Mouse (Mus musculus): ENCODE results near the gene Flywch1. TPM values are rescaled to one million over a fixed set of nuclear protein-coding genes. Genes with fewer than 3 reads are reported as not detected.

The Flywch1 gene
- polyA plus RNA-seq, 1 experiment from 2014 or later: 231 TPM

DNA sequence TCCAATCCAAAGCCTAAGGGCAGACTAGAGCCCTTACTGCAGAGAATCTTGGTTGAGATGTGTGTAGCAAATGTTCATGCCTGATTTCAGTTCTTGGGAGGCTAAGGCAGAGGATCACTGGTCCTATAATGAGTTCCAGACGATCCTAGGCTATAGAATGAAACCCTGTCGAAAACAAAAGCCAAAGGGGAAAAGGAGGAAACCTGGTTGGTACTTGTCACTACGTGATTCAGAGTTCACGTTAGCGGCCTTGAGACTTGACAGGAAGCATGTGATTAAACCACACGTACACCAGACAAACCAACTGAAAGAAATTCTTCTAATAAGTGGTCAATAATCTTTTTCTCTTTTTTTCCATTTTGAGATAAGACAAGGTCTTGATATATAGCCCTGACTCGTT lies 25.9 kb upstream of the Flywch1 start:
- no peak for ATAC-seq (ENCODE audit: low read depth)
- WGBS: 88% methylated on average over 7 of the region's 7 CpGs
- Histone ChIP-seq H3K27ac (replicated peaks) (no peak overlapping the region), H3K9me3 (no peaks in the 10 kb centered on the region), H3K4me2 (no peak overlapping the region), H3K36me3 (peaks cover 25% of the 10 kb centered on the region; the same call in 1 of the 2 replicates), H3K27me3 (no peaks in the 10 kb centered on the region), H3K4me1 (replicated peaks) (peaks cover 7% of the 10 kb centered on the region), H3K9ac (no peak overlapping the region), H3K4me3 (no peak overlapping the region)

DNA sequence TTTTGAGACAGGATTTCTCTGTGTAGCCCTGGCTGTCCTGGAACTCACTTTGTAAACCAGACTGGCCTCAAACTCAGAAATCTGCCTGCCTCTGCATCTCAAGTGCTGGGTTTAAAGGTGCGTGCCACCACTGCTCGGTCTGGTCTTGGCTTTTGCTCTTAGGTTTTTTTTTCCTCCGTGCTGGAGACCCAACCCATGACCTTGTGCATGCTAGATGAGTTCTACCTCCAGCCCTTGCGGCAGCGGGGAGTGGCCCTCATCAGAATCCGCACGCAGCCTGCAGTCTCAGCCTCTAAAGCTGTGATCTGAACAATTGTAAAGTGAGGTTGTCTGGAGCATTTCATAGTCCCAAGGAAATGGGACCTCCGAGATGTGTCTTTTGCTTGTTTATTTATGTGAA lies 23.9 kb upstream of the Flywch1 start:
- Histone ChIP-seq H3K27ac (replicated peaks) (no peak overlapping the region), H3K4me2 (no peak overlapping the region), H3K9me3 (no peaks in the 10 kb centered on the region), H3K27me3 (no peaks in the 10 kb centered on the region), H3K4me1 (replicated peaks) (peaks cover 24% of the 10 kb centered on the region), H3K9ac (no peak overlapping the region), H3K4me3 (no peak overlapping the region), H3K36me3 (peaks cover 25% of the 10 kb centered on the region; the same call in 1 of the 2 replicates)
- 95% methylated on average over 8 of the region's 8 CpGs for WGBS
- ATAC-seq (ENCODE audit: low read depth): no peak

DNA sequence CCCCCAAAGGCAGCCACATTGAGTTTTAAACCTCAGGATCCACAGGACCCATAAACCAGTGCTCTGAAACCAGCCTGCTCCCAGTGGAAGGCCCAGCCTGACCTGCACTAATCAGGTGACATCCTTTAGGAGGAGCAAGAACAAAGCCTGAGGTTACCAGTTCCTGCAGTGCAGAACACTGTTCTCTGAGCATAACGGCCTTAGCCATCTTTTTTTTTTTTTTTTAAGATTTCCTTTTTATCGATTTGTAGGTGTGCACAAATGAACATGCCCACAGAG lies 19.6 kb upstream of the Flywch1 start:
- WGBS: 45% methylated on average over 2 of the region's 2 CpGs

DNA sequence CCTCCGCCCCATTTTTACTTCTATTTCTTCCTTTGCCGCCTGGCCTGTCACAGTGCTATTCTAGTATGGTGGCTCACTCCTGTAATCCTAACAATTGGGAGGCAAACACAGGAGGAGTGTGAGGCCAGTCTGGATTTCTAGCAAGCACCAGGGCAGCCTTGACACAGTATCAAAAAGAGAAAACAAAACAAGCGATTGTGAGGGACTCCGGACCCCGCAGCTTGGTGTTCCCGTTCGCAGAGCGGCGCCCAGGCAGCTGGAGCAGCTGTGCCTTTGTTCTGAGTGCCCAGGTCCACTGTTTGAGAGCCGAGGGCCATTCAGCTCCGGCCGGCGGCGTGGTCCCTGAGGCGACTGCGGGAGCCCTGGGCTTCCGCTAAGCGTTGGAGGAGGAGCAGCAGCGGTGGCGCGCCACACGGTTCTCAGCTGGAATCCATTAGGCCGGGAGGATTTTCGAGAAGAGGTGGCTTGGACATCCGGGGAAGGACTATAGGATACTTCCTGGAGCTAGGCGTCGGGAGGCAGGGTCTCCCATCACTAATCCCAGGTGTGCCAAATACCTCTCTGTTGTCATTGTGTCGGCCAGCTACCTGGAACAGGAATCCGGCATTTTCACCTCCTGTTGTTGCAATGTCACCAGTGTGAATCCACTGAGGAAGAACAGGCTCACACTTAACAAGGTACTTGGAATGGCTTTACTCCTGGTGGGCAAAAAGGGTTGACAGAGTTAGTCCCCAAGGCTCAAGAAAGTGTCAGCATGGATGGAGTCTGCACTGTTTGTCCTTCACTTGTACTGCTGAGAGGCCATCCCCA lies 19.1 kb upstream of the Flywch1 start, which contains the start of gene Srrm2:
TSS of gene Srrm2 (plus strand) at position 264 of the 810 bp plus-strand sequence.
- Histone ChIP-seq H3K4me1 (replicated peaks) (peaks cover 42% of the 10 kb centered on the region), H3K36me3 (0 out of 2 replicates have a peak, but pooled peaks cover 10% of the 10 kb centered on the region), H3K9ac (peak within 1 kb of the TSS; percentile 89), H3K4me2 (peak within 1 kb of the TSS; percentile 76), H3K4me3 (peak within 1 kb of the TSS; percentile 47), H3K27ac (replicated peaks) (peak within 1 kb of the TSS; percentile 97), H3K27me3 (no peaks in the 10 kb centered on the region), H3K9me3 (no peaks in the 10 kb centered on the region)
- ATAC-seq (ENCODE audit: low read depth): peak; percentile 30
- WGBS: 3% methylated on average over 29 of the region's 29 CpGs

More for the DNA sequence above, 19.6 kb upstream of the Flywch1 start:
- peak overlapping the region; percentile 97 for H3K27ac ChIP-seq (replicated peaks)
- ATAC-seq (ENCODE audit: low read depth): peak; percentile 15; the same call in 1 of the 2 replicates
- 0 out of 2 replicates have a peak, but pooled peaks cover 10% of the 10 kb centered on the region for H3K36me3 ChIP-seq
- H3K9me3 ChIP-seq: no peaks in the 10 kb centered on the region
- H3K9ac ChIP-seq: peak overlapping the region; percentile 89
- H3K27me3 ChIP-seq: no peaks in the 10 kb centered on the region
- H3K4me2 ChIP-seq: peak overlapping the region; percentile 76
- peak overlapping the region; percentile 47 for H3K4me3 ChIP-seq
- H3K4me1 ChIP-seq (replicated peaks): peaks cover 40% of the 10 kb centered on the region

DNA sequence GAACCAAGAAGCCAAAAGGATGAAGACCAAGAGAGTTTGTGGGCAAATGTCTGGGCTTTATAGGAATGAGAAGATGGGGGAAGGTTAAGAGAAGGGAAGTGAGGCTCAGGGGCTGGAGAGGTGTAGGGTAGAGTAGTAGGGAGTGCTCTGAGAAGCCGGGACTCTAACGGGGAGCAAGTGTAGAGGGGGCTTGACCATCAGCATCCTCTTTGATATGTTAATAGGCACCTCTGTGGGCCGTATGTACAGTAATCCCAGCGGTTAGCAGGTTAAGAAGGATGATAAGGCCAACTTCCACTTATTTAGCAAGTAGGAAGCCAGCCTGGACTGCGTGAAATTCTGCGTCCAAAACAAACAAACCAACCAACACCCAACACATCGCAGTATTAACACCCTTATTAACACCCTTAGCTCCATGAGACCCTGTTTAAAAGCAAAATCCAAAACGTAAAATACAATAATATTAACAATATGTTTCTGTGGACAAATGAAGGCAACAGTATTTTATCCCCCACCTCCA lies 18.4 kb upstream of the Flywch1 start:
- Histone ChIP-seq H3K36me3 (0 out of 2 replicates have a peak, but pooled peaks cover 10% of the 10 kb centered on the region), H3K27me3 (no peaks in the 10 kb centered on the region), H3K4me1 (replicated peaks) (peaks cover 49% of the 10 kb centered on the region), H3K4me2 (peak overlapping the region; percentile 76), H3K4me3 (peak overlapping the region; percentile 47), H3K9me3 (no peaks in the 10 kb centered on the region), H3K27ac (replicated peaks) (peak overlapping the region; percentile 97), H3K9ac (peak overlapping the region; percentile 89)
- ATAC-seq (ENCODE audit: low read depth): no peak
- 12% methylated on average over 8 of the region's 8 CpGs for WGBS

DNA sequence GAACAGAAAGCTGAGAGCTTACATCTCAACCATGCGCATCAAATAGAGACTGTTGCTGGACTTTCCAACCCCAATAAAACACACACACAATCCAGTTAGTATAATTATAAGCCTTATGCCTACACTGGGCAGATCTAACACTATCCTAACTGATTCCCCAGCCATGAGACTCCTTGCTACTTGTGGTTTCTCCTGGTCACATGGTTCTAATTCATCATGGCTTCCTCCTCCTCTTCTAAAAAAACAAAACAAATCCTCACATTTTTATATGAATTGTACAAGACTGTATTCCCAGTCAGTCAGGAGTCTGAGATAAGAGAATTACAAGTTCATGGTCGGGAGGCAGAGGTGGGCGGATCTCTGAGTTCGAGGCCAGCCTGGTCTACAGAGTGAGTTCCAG lies 17.6 kb upstream of the Flywch1 start:
- Histone ChIP-seq H3K4me2 (no peak overlapping the region), H3K9me3 (no peaks in the 10 kb centered on the region), H3K9ac (no peak overlapping the region), H3K36me3 (0 out of 2 replicates have a peak, but pooled peaks cover 8% of the 10 kb centered on the region), H3K4me3 (no peak overlapping the region), H3K27ac (replicated peaks) (no peak overlapping the region), H3K4me1 (replicated peaks) (peaks cover 49% of the 10 kb centered on the region), H3K27me3 (no peaks in the 10 kb centered on the region)
- 90% methylated on average over 4 of the region's 4 CpGs for WGBS
- ATAC-seq (ENCODE audit: low read depth): no peak

DNA sequence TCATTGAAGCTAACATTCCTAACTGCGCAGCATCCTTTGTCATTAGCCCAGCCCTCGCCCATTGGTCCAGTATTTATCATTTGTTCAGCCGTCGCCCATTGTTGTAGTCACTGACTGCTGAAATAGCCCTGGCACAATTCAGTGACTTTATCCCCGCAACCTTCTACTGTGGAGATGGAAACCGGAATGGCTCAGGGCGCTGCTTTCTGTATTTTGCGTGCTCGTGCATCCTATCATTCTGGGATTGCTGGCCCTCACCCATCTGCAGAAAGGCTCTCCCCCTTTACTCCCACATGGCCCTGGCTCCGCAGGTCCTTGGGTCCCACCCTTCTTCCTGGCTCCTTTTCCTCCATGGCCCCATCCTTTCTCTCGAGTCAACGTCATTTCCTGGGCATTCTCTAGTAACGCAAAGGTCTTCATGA lies 15.1 kb upstream of the Flywch1 start:
- H3K4me2 ChIP-seq: peak overlapping the region; percentile 70
- H3K4me1 ChIP-seq (replicated peaks): peaks cover 37% of the 10 kb centered on the region
- no peaks in the 10 kb centered on the region for H3K27me3 ChIP-seq
- peak overlapping the region; percentile 93 for H3K27ac ChIP-seq (replicated peaks)
- H3K9me3 ChIP-seq: no peaks in the 10 kb centered on the region
- peak; percentile 68 for ATAC-seq (ENCODE audit: low read depth)
- H3K9ac ChIP-seq: peak overlapping the region; percentile 84
- H3K4me3 ChIP-seq: peak overlapping the region; percentile 59
- no peaks in the 10 kb centered on the region for H3K36me3 ChIP-seq
- 8% methylated on average over 13 of the region's 13 CpGs for WGBS

DNA sequence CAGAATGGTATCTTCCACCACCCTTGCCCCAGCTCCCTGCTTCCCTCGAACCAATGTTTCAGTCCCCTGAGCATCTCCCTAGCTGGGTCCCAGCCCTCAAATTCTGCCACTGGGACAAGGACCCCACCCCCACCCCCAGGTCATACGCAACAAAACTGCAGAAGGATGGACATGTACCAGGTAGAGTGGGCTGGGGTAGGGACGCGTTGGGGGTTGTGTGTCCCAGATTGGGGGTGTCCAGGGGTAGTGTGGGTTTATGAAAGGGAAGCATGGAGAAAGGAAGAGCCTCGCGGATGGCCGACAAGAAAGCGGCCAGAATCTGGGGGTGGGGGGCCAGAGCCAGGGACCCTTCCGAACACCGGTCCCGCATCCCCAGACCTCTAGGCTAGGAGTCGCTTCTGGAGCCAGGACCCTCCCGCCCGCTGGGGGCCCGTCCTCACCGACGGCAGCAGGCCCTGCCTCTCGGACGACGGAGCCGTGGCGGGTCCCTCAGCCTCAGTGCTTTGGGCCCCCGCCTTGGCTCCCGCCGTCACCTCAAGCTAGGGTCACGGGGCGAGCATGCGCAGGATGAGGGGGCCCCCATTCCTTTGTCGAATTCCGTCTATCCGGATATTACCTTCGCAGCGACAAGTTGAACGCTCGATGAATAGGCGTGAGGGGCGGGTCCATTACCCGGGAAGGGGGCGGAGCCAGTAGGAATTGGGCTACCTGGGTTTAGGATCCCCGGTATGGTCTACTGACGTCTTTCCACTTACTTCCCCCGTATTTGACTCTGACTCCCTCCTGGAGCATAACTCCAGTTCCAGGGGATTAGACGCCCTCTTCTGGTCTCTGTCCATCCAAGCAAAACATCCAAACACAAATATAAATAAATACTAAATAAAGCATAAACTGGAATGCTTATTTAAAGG lies 14.4 kb upstream of the Flywch1 start, which contains the start of gene Flywch2:
TSS of gene Flywch2 (minus strand) at position 521 of the 911 bp plus-strand sequence.
- peak within 1 kb of the TSS; percentile 93 for H3K27ac ChIP-seq (replicated peaks)
- peaks cover 30% of the 10 kb centered on the region for H3K4me1 ChIP-seq (replicated peaks)
- ATAC-seq (ENCODE audit: low read depth): peak; percentile 91
- no peaks in the 10 kb centered on the region for H3K36me3 ChIP-seq
- WGBS: 2% methylated on average over 42 of the region's 43 CpGs
- H3K9me3 ChIP-seq: no peaks in the 10 kb centered on the region
- H3K4me3 ChIP-seq: peak within 1 kb of the TSS; percentile 59
- peak within 1 kb of the TSS; percentile 70 for H3K4me2 ChIP-seq
- H3K27me3 ChIP-seq: no peaks in the 10 kb centered on the region
- H3K9ac ChIP-seq: peak within 1 kb of the TSS; percentile 84

DNA sequence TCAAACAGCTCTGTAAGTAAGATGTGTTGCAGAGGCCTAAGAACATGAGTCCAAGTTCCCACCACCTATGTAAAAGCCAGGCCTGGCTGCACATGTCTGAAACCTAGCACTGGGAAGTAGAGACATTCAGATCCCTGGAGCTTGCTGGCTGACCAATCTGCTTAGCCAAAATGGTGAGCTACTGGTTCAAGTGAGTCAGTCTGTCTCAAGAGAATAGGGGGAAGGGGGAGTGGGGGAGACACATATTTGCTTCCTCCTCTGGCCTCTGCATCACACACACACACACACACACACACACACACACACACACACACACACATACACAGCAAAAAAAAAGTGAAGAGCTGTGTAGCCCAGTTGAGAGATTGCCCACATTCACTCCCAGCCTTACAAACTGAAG lies 11.9 kb upstream of the Flywch1 start:
- Histone ChIP-seq H3K36me3 (no peaks in the 10 kb centered on the region), H3K27ac (replicated peaks) (no peak overlapping the region), H3K27me3 (no peaks in the 10 kb centered on the region)

DNA sequence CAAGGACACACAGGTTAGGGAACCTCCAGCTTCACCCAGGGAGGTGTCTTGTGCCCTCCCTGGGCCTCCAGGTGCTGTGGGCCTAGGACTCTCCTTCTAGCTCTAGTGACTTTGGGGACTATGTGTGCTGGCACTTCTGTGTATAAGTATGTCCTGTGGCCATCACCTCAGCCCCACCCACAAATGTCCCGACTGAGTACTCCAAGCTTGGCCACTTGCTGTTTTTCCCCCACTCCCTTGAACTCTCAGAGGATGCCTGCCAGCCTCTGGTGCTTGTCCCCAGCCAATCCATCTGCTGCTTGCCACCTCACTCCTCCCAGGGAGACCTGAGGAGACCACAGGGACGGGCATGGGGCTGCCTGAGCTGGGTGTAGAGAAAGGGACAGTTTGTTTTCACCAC lies 7.0 kb upstream of the Flywch1 start:
- peaks cover 7% of the 10 kb centered on the region for H3K4me1 ChIP-seq (replicated peaks)
- no peak overlapping the region for H3K4me2 ChIP-seq
- no peak overlapping the region for H3K27ac ChIP-seq (replicated peaks)
- H3K36me3 ChIP-seq: peaks cover 6% of the 10 kb centered on the region; the same call in 1 of the 2 replicates
- H3K9me3 ChIP-seq: no peaks in the 10 kb centered on the region
- no peak overlapping the region for H3K4me3 ChIP-seq
- ATAC-seq (ENCODE audit: low read depth): no peak
- no peaks in the 10 kb centered on the region for H3K27me3 ChIP-seq
- WGBS: 55% methylated on average over 2 of the region's 2 CpGs
- no peak overlapping the region for H3K9ac ChIP-seq

More for the DNA sequence above, 11.9 kb upstream of the Flywch1 start:
- ATAC-seq (ENCODE audit: low read depth): no peak
- no peaks in the 10 kb centered on the region for H3K9me3 ChIP-seq
- H3K4me2 ChIP-seq: no peak overlapping the region
- H3K4me3 ChIP-seq: no peak overlapping the region
- H3K4me1 ChIP-seq (replicated peaks): peaks cover 15% of the 10 kb centered on the region
- H3K9ac ChIP-seq: no peak overlapping the region

DNA sequence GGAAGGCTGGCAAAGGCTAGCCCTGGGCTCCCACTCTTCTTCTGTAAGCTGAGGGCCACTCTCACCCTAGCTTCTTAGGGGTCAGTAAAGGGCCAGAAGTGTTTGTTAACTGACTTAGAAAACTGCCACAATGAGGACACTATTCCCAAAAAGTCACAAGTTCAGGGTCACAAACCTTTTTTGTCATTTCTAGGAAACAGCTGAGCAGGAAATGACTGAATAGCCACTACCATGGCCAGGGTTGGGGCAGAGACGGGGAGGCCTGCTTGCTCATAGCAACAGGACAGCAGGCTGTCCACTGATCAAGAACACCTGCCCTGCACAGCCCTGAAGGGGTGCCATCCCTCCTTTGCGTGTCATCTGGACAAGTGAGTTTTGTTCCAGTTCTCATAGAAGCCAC lies 5.7 kb upstream of the Flywch1 start:
- Histone ChIP-seq H3K9me3 (no peaks in the 10 kb centered on the region), H3K4me1 (replicated peaks) (peaks cover 7% of the 10 kb centered on the region), H3K4me2 (no peak overlapping the region), H3K36me3 (peaks cover 6% of the 10 kb centered on the region; the same call in 1 of the 2 replicates), H3K27ac (replicated peaks) (no peak overlapping the region), H3K27me3 (no peaks in the 10 kb centered on the region), H3K4me3 (no peak overlapping the region), H3K9ac (no peak overlapping the region)
- no peak for ATAC-seq (ENCODE audit: low read depth)
- WGBS: 87% methylated on average over 2 of the region's 2 CpGs

DNA sequence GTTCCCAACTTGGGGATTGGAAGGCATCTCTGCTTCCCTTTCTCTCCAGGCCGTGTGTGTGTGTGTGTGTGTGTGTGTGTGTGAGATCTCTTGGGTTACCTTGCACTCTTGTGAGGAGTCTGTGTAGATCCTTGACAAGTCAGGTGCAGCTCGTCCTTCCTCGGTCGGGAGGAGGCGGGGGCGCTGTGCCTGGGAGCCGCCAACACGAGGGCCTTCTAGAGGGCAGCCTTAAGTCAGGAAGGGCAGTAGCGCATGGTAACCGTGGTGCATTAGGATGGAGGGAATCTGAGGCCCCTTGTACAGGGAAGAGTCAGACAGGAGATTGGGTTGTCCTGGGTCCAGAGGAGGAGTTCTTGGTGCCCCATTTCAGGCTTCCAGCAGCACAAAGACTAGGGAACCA lies 4.8 kb upstream of the Flywch1 start:
- ATAC-seq (ENCODE audit: low read depth): no peak
- 78% methylated on average over 10 of the region's 10 CpGs for WGBS
- H3K4me3 ChIP-seq: no peak overlapping the region
- peaks cover 6% of the 10 kb centered on the region; the same call in 1 of the 2 replicates for H3K36me3 ChIP-seq
- H3K4me1 ChIP-seq (replicated peaks): peaks cover 7% of the 10 kb centered on the region
- H3K9ac ChIP-seq: no peak overlapping the region
- no peaks in the 10 kb centered on the region for H3K27me3 ChIP-seq
- no peak overlapping the region for H3K27ac ChIP-seq (replicated peaks)
- no peaks in the 10 kb centered on the region for H3K9me3 ChIP-seq
- H3K4me2 ChIP-seq: no peak overlapping the region

Measured in neural tube, embryonic 13.5 days (tissue).